Mouse (Mus musculus) left cerebral cortex, postnatal 14 days (tissue): ENCODE results near the gene Thrap3. TPM values are rescaled to one million over a fixed set of nuclear protein-coding genes. Genes with fewer than 3 reads are reported as not detected.

Experiments used
- DNase-seq, 2 experiments: peaks; one replicate each; pipeline ENCODE4 v3.0.0; 2021 to 2022; ENCODE audit warnings: low spot score in 2 of 2, mixed read lengths in 1 of 2
- intact Hi-C: fragments of 180-260 bp; cut with DNase I; formaldehyde crosslinking; loops from one replicate; pipeline ENCODE4 v1.15.1; 2025
- long read RNA-seq, 2 experiments: library from polyadenylated mRNA; stranded (forward); transcript quantifications; one replicate each; pipeline ENCODE4 v2.0.0; 2021
- total RNA-seq, 2 experiments: library from RNA; stranded (reverse); gene quantifications; 2 replicates each; pipeline ENCODE4 v1.2.3; 2021

The Thrap3 gene
- 100 to 1,000 TPM; 129 to 147 TPM for total RNA-seq
- long read RNA-seq, experiment 1, full-length matches to known transcripts, result 10 of 33 reads
- long read RNA-seq, experiment 1, partial matches to known transcripts, result 7 of 33 reads
- long read RNA-seq, experiment 1, other reads (novel, unspliced or antisense), result 16 of 33 reads
- long read RNA-seq, experiment 2, full-length matches to known transcripts, result 10 of 25 reads
- long read RNA-seq, experiment 2, partial matches to known transcripts, result 2 of 25 reads
- long read RNA-seq, experiment 2, other reads (novel, unspliced or antisense), result 13 of 25 reads

- peak; percentile 99 for DNase-seq
- intact Hi-C loops, result no loop called here
Measured at GRCm38 (mm10) chr4:126202303-126203181, at the start of gene Thrap3. Gene Thrap3 (minus strand): TSS chr4:126202760.

- intact Hi-C loops, result no loop called here
- no peak for DNase-seq
Measured at GRCm38 (mm10) chr4:126251655-126252254, 49.2 kb upstream of the Thrap3 start.

GRCm38 (mm10) chr4:126250659-126251058 lies 48.1 kb upstream of the Thrap3 start:
- intact Hi-C loops, result no loop called here
- DNase-seq, result no peak

- no peak for DNase-seq
- intact Hi-C loops, result no loop called here
Measured at GRCm38 (mm10) chr4:126248261-126248868, 45.8 kb upstream of the Thrap3 start.

GRCm38 (mm10) chr4:126246202-126246889 lies 43.8 kb upstream of the Thrap3 start:
- peak; percentile 51 to 70 for DNase-seq
- intact Hi-C loops, result no loop called here

GRCm38 (mm10) chr4:126242510-126242909 lies 40.0 kb upstream of the Thrap3 start:
- intact Hi-C loops, result no loop called here
- DNase-seq, result no peak

- intact Hi-C loops, result no loop called here
- DNase-seq, result no peak
Measured at GRCm38 (mm10) chr4:126241956-126242355, 39.4 kb upstream of the Thrap3 start.

- no peak for DNase-seq
- intact Hi-C loops, result no loop called here
Measured at GRCm38 (mm10) chr4:126239862-126240475, 37.4 kb upstream of the Thrap3 start.

GRCm38 (mm10) chr4:126237721-126238242 lies 35.2 kb upstream of the Thrap3 start:
- DNase-seq, result peak; percentile 34 to 85
- intact Hi-C loops, result no loop called here

- intact Hi-C loops, result no loop called here
Measured at GRCm38 (mm10) chr4:126236467-126237280, 34.1 kb upstream of the Thrap3 start.

GRCm38 (mm10) chr4:126235191-126235590 lies 32.6 kb upstream of the Thrap3 start:
- no peak for DNase-seq
- intact Hi-C loops, result no loop called here

More at GRCm38 (mm10) chr4:126236467-126237280, 34.1 kb upstream of the Thrap3 start:
- DNase-seq, result no peak

GRCm38 (mm10) chr4:126234496-126235175 lies 32.1 kb upstream of the Thrap3 start:
- no peak for DNase-seq
- intact Hi-C loops, result no loop called here

GRCm38 (mm10) chr4:126233676-126234308 lies 31.2 kb upstream of the Thrap3 start:
- intact Hi-C loops, result no loop called here
- no peak for DNase-seq

GRCm38 (mm10) chr4:126229900-126230299 lies 27.3 kb upstream of the Thrap3 start:
- DNase-seq, result no peak
- intact Hi-C loops, result loop anchor here (5.0 kb wide), 1 partner anchor 77 kb away; no protein-coding TSS in a partner anchor

GRCm38 (mm10) chr4:126228144-126228543 lies 25.6 kb upstream of the Thrap3 start:
- DNase-seq, result no peak
- intact Hi-C loops, result loop anchor here (5.0 kb wide), 1 partner anchor 79 kb away; no protein-coding TSS in a partner anchor

- intact Hi-C loops, result loop anchor here (1.0 to 5.0 kb wide), 2 partner anchors 35 to 80 kb away; partner anchors contain the start of gene Trappc3
- peak; percentile 85 to 91 for DNase-seq
Measured at GRCm38 (mm10) chr4:126227077-126227761, 24.7 kb upstream of the Thrap3 start.
